Mouse (Mus musculus) limb, embryonic 11.5 days (tissue): ENCODE measurements around the gene Sgsh. TPM values are rescaled to one million over a fixed set of nuclear protein-coding genes. Genes with fewer than 3 reads are reported as not detected.

Source experiments
- ATAC-seq: fragments of 200-750 bp; cut with Nextera tagmentation; 2 replicates; pipeline ENCODE4 v1.8.0; 2017; ENCODE audit warnings: low read depth; ENCODE audit not compliant: insufficient number of reproducible peaks, low FRiP score, low TSS enrichment
- DNase-seq: peaks from one replicate; pipeline ENCODE4 v3.0.0-alpha.2; 2015; ENCODE audit warnings: low spot score
- H3K27ac ChIP-seq: fragments of 300-500 bp; sonication (generic); replicated peaks from 2 replicates; pipeline ENCODE4 v1.5.1; 2014; ENCODE audit warnings: low read depth, mild to moderate bottlenecking, low read length
- H3K27me3 ChIP-seq: fragments of 300-500 bp; sonication (generic); 2 replicates; pipeline ENCODE4 v1.6.1; 2014; ENCODE audit warnings: mild to moderate bottlenecking, low read length, mixed read lengths; ENCODE audit not compliant: control insufficient read depth, insufficient read depth
- H3K36me3 ChIP-seq: fragments of 300-500 bp; sonication (generic); 2 replicates; pipeline ENCODE4 v1.6.1; 2014; ENCODE audit warnings: mild to moderate bottlenecking, low read length, moderate library complexity, mixed read lengths; ENCODE audit not compliant: control insufficient read depth, insufficient read depth
- H3K4me1 ChIP-seq: fragments of 300-500 bp; sonication (generic); 2 replicates; pipeline ENCODE4 v1.6.1; 2014; ENCODE audit warnings: low read length, mixed read lengths; ENCODE audit not compliant: control insufficient read depth, insufficient read depth
- H3K4me2 ChIP-seq: fragments of 300-500 bp; sonication (generic); 2 replicates; pipeline ENCODE4 v1.6.1; 2014; ENCODE audit warnings: low read depth, mild to moderate bottlenecking, moderate library complexity; ENCODE audit not compliant: severe bottlenecking
- H3K4me3 ChIP-seq: fragments of 300-500 bp; sonication (generic); 2 replicates; pipeline ENCODE4 v1.5.1; 2014; ENCODE audit warnings: low read depth, low read length
- H3K9ac ChIP-seq: fragments of 300-500 bp; sonication (generic); 2 replicates; pipeline ENCODE4 v1.6.1; 2014; ENCODE audit warnings: mild to moderate bottlenecking, low read length
- H3K9me3 ChIP-seq: fragments of 300-500 bp; sonication (generic); 2 replicates; pipeline ENCODE4 v1.6.1; 2016; ENCODE audit warnings: low read length; ENCODE audit not compliant: control insufficient read depth
- WGBS: fragments of 180-500 bp; shearing (Covaris S2); extraction: QIAGEN DNeasy Blood & Tissue Kit; methylation state at CpG from one replicate; pipeline ENCODE4 v1.1.7; 2014; 5-methylcytosine and 5-hydroxymethylcytosine counted together
- polyA plus RNA-seq: library from polyadenylated mRNA; unstranded; fragments of >200 nt; fragmentation: Nextera tagmentation; extraction: Ambion mirVana; gene quantifications from 2 replicates; pipeline ENCODE4 v1.2.1, GENCODE M21; 2014

Gene Sgsh
- polyA plus RNA-seq, 1 experiment from 2014 or later: 4.9 TPM

DNA sequence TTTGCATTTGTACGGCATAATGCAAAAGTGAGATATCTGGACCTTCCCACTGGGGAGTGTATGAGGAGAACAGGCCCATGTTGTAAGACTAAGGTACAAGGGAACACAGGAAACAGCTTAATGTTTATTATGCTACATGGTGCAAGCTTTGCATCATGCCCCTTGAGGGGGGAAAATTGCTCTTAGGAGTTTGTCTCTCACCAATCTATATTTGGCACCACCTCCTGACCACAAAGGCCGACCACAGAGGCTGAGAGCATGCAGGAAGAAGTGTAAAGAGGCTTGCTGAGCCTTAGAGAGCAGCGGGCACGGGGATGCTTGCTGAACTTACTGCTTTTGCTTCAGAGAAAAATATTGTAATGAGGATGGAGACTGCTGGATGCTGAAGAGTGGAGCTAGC is 29.6 kb upstream of the Sgsh start:
- no peak for ATAC-seq
- Histone ChIP-seq H3K27me3 (0 out of 2 replicates have a peak, but pooled peaks cover 3% of the 10 kb centered on the region), H3K36me3 (no peaks in the 10 kb centered on the region), H3K4me2 (no peak overlapping the region), H3K9me3 (no peaks in the 10 kb centered on the region), H3K4me1 (0 out of 2 replicates have a peak, but pooled peaks cover 4% of the 10 kb centered on the region), H3K4me3 (no peak overlapping the region), H3K9ac (no peak overlapping the region), H3K27ac (no peak overlapping the region)
- WGBS: 90% methylated on average over 4 of the region's 4 CpGs
- DNase-seq: no peak

DNA sequence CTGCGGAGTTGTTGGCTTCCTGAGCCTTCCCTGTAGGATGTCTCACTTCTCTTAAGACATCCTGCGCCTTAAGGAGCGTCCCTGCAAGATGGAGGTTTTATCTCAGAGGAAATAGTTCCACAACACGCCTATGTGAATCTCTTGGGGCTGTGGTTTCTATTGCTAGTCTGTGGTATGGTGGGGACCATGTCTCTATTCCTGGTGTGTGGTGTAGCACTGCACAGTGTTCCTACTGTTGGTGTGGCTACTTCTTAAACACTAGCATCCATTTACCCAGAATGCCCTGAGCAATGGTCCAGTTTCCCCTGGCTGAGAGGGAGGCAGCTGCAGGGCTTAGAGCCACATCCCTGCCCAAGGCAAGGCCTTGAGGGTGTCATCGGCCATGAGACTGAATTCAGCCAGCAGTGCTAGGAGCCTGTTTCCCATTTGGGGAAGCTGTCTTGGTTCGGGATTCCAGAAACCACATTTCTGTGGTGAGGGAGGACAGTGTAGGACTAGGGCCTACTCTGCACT is 27.1 kb upstream of the Sgsh start:
- no peak for ATAC-seq
- no peaks in the 10 kb centered on the region for H3K9me3 ChIP-seq
- no peak overlapping the region for H3K4me3 ChIP-seq
- H3K27ac ChIP-seq: no peak overlapping the region
- no peaks in the 10 kb centered on the region for H3K4me1 ChIP-seq
- no peak for DNase-seq
- no peak overlapping the region for H3K9ac ChIP-seq
- no peak overlapping the region for H3K4me2 ChIP-seq
- H3K36me3 ChIP-seq: no peaks in the 10 kb centered on the region
- WGBS: 83% methylated on average over 6 of the region's 6 CpGs
- H3K27me3 ChIP-seq: no peaks in the 10 kb centered on the region

DNA sequence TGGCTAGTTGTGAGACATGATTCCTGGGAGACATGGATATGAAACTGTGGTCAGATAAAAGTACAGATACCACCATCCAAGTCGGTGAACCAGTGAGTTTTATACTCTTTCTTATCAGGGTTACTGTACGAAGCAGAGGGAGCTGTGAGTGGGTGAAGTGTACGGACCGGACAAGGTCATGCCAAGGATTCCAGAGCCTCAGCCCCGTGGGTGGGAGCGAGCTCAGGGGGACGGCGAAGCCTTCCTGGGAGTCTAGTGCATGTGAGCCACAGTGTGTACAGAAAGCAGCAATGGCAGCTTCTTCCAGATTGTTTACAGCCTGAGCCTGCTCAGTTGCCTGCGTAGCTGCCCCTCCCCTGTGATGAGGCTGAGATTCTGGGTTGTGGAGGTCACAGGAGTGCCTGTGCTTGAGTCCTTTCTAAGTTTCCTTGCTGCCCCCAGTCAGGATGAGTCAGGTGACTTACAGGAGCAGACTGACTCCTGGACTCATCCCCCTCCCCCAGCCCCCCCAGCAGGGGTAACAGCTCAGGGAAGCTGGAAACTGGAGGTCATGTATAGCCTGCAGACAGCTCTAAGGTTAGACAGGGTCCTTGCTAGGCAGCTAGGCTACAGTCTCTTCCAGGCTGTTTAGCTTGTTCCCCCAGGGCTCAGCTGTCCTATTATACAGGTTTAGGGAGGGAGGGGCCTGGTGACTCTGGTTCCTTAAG is 26.4 kb upstream of the Sgsh start:
- ATAC-seq (no peak), DNase-seq (no peak)
- 78% methylated on average over 9 of the region's 9 CpGs for WGBS
- Histone ChIP-seq H3K9me3 (no peaks in the 10 kb centered on the region), H3K36me3 (0 out of 2 replicates have a peak, but pooled peaks cover 2% of the 10 kb centered on the region), H3K27me3 (no peaks in the 10 kb centered on the region), H3K4me3 (no peak overlapping the region), H3K4me2 (no peak overlapping the region), H3K27ac (no peak overlapping the region), H3K4me1 (no peaks in the 10 kb centered on the region), H3K9ac (no peak overlapping the region)

DNA sequence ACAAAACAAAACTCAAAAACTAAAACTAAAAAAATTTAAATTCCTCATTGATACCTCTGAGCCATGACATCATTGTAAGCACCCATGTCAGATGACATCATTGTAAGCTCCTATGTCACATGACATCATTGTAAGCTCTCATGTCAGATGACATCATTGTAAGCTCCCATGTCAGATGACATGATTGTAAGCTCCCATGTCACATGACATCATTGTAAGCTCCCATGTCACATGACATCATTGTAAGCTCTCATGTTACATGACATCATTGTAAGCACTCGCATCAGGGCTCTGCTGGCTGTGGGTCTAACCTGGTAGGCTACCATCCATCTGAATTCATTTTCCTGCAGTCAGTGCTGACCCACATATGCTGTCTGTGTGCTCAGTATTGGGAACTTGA is 23.2 kb upstream of the Sgsh start:
- 0 out of 2 replicates have a peak, but pooled peaks cover 2% of the 10 kb centered on the region for H3K36me3 ChIP-seq
- H3K4me3 ChIP-seq: no peak overlapping the region
- H3K9me3 ChIP-seq: no peaks in the 10 kb centered on the region
- no peak overlapping the region for H3K4me2 ChIP-seq
- no peak overlapping the region for H3K27ac ChIP-seq
- no peak for ATAC-seq
- no peak overlapping the region for H3K9ac ChIP-seq
- no peaks in the 10 kb centered on the region for H3K27me3 ChIP-seq
- no peak for DNase-seq
- H3K4me1 ChIP-seq: peaks cover 2% of the 10 kb centered on the region; the same call in 1 of the 2 replicates
- WGBS: 88% methylated on average over 1 of the region's 1 CpGs

DNA sequence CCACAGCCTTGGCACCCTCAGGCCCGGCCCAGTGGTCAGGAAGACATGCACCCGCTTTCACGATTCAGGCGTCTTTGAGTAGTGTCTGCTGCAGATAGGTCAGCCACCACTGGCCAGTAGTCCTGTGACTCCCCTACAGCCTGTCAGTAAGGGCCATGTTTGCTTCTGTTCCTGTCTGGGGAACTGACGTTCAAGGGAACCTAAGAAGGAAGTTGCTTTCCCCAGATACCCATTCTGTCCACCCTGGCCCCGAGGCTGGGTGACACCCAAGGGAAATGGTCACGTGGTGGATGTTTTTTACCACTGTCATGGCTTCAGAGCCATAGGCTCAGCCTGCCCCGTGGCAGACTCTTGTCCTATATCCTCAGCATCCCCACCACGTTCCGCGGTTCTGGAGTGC is 22.0 kb upstream of the Sgsh start:
- Histone ChIP-seq H3K27ac (no peak overlapping the region), H3K4me2 (no peak overlapping the region), H3K4me1 (peaks cover 2% of the 10 kb centered on the region; the same call in 1 of the 2 replicates), H3K36me3 (0 out of 2 replicates have a peak, but pooled peaks cover 2% of the 10 kb centered on the region), H3K9me3 (no peaks in the 10 kb centered on the region), H3K4me3 (no peak overlapping the region), H3K9ac (no peak overlapping the region), H3K27me3 (no peaks in the 10 kb centered on the region)
- WGBS: 95% methylated on average over 11 of the region's 11 CpGs
- no peak for ATAC-seq
- DNase-seq: no peak

DNA sequence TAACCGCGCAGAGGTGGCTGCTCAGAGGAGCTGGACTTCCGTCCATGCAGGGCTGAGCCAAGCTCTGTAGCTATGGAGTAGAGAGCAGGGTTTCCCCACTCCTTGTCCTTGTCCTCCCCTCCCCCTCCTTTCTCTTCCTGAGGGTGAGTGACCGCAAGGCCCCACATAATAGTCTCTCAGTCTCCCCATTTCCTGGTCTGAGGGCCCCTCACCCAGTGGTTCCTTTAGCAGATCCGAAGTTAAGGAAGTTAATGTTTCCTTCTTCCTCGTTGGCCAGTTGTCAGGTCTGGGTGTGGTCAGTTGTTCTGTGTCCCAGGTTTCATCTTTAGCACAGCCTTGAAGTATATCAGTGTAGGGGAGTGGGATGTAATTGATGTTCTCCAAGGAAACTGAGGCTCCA is 20.1 kb upstream of the Sgsh start:
- peaks cover 2% of the 10 kb centered on the region; the same call in 1 of the 2 replicates for H3K36me3 ChIP-seq
- no peak for ATAC-seq

DNA sequence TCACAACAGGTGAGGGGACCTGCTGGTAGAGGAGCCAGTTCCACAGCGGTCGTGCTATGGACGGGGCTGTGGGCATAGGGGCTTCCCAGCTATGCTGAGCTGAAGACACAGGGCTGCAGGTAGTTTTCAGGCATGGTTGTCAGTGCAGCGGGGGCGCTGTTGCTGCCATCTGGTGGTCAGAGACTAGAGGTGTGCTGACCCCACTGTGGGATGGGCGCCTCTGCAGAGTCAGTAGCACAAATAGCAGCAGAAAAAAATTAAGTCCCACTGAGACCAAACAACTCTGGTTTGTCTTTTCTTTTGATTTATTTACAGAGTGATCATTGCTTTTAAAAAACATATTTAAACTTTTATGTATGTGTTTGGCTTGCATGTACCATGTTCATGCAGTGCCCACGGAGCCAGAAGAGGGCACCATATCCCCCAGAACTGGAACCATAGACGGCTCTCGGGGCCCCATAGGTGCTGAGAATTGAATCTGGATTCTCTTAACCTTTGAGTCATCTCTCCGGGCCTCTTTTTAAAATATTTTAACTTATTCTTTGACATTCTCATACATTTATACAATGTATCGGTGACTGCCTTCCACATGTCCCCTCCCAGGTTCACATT is 8.3 kb upstream of the Sgsh start:
- DNase-seq (peak; percentile 85), ATAC-seq (peak; percentile 65; the same call in 1 of the 2 replicates)
- no peaks in the 10 kb centered on the region for H3K36me3 ChIP-seq
- H3K9me3 ChIP-seq: no peaks in the 10 kb centered on the region
- no peak overlapping the region for H3K9ac ChIP-seq
- no peaks in the 10 kb centered on the region for H3K27me3 ChIP-seq
- no peak overlapping the region for H3K4me2 ChIP-seq
- H3K4me3 ChIP-seq: no peak overlapping the region
- 31% methylated on average over 11 of the region's 11 CpGs for whole genome bisulfite sequencing
- H3K4me1 ChIP-seq: peaks cover 3% of the 10 kb centered on the region; the same call in 1 of the 2 replicates
- H3K27ac ChIP-seq: no peak overlapping the region

More for the DNA sequence above, 20.1 kb upstream of the Sgsh start:
- DNase-seq: no peak
- H3K27ac ChIP-seq: no peak overlapping the region
- no peak overlapping the region for H3K4me3 ChIP-seq
- no peak overlapping the region for H3K4me2 ChIP-seq
- H3K9me3 ChIP-seq: no peaks in the 10 kb centered on the region
- no peaks in the 10 kb centered on the region for H3K27me3 ChIP-seq
- H3K9ac ChIP-seq: no peak overlapping the region
- H3K4me1 ChIP-seq: peaks cover 2% of the 10 kb centered on the region; the same call in 1 of the 2 replicates
- 85% methylated on average over 6 of the region's 6 CpGs for WGBS

DNA sequence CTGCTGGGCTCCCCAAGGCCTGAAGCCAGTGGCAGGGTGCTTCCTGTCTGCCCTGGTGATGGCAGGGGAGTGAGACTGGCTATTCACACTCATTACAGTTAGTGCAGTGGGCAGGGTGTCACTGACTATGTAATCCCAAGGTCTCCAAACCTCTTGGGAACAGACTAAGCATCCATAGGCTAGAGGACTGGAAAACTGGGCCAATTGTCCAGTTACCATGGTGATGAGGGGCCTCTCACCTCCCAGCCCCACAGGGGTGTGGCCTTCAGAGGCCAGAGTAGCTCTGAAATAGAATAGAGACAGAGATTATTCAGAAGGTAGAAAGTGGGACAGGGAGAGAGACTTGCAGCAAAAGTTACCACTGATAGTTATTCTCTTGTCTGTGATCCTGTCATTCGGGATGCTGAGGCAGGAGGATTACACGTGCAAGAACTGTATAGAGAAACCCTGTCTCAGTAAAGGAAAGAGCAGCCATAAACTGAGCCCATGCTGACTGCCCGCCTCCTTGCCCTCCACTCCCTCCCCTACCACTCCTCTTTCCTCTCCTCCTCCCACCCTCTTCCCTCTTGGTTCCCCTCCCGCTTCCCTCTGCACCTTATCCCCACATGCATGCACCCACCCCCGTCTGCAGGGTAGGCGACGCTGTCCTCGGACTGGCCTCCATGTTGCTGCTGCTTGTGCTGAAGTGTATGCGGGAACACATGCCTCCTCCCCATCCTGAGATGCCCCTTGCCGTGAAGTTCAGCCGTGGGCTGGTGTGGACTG is 7.6 kb upstream of the Sgsh start:
- Histone ChIP-seq H3K9me3 (no peaks in the 10 kb centered on the region), H3K36me3 (no peaks in the 10 kb centered on the region), H3K27ac (no peak overlapping the region), H3K4me2 (no peak overlapping the region), H3K9ac (no peak overlapping the region), H3K4me3 (no peak overlapping the region), H3K27me3 (no peaks in the 10 kb centered on the region), H3K4me1 (peaks cover 3% of the 10 kb centered on the region; the same call in 1 of the 2 replicates)
- WGBS: 40% methylated on average over 11 of the region's 11 CpGs
- ATAC-seq (no peak), DNase-seq (no peak)
